Mouse (Mus musculus) MEL (cell line): ENCODE data around the gene Cd68.
A peak's percentile ranks its signal among the peaks of the same experiment; 100 is the strongest.

Experiments used
- CTCF ChIP-seq, 3 experiments: IDR thresholded peaks in 2 of 3; conservative IDR thresholded peaks in 1 of 3; 2 replicates each; pipeline ENCODE4 v1.5.1; 2011 to 2012; ENCODE audit warnings: low read length in 3 of 3, low read depth in 2 of 3, mild to moderate bottlenecking in 2 of 3, improper control_type of control experiment in 1 of 3, inconsistent platforms in 1 of 3, mixed read lengths in 1 of 3, moderate library complexity in 1 of 3; ENCODE audit not compliant: control insufficient read depth in 1 of 3, insufficient read depth in 1 of 3, poor library complexity in 1 of 3, severe bottlenecking in 1 of 3
- EP300 ChIP-seq, 2 experiments: IDR thresholded peaks; 2 replicates each; pipeline ENCODE4 v1.6.1; 2011; ENCODE audit warnings: improper control_type of control experiment in 2 of 2, low read length in 2 of 2, low read depth in 1 of 2, mild to moderate bottlenecking in 1 of 2
- MAX ChIP-seq: IDR thresholded peaks from 2 replicates; pipeline ENCODE4 v1.6.1; 2011; ENCODE audit warnings: low read length, improper control_type of control experiment
- MYC ChIP-seq: IDR thresholded peaks from 2 replicates; pipeline ENCODE4 v1.6.1; 2011; ENCODE audit warnings: low read depth, mild to moderate bottlenecking, low read length, improper control_type of control experiment, moderate library complexity
- NELFE ChIP-seq: IDR thresholded peaks from 2 replicates; pipeline ENCODE4 v1.6.1; 2011; ENCODE audit warnings: low read depth, low read length, improper control_type of control experiment
- POLR2A ChIP-seq, 2 experiments: IDR thresholded peaks; 2 replicates each; pipeline ENCODE4 v1.6.1; 2011 to 2012; ENCODE audit warnings: low read length in 2 of 2, mild to moderate bottlenecking in 2 of 2, control low read depth in 1 of 2, improper control_type of control experiment in 1 of 2, low read depth in 1 of 2, moderate library complexity in 1 of 2; ENCODE audit not compliant: control insufficient read depth in 1 of 2, insufficient read depth in 1 of 2, poor library complexity in 1 of 2
- POLR2AphosphoS2 ChIP-seq: IDR thresholded peaks from 2 replicates; pipeline ENCODE4 v1.6.1; 2011; ENCODE audit warnings: low read length, improper control_type of control experiment
- TAL1 ChIP-seq: IDR thresholded peaks from 2 replicates; pipeline ENCODE4 v1.6.1; 2012; ENCODE audit warnings: mild to moderate bottlenecking, inconsistent platforms, low read length, moderate library complexity, mixed read lengths

GRCm38 (mm10) chr11:69682209-69682839, 16.4 kb upstream of the Cd68 start:
- no peak for TF ChIP-seq POLR2AphosphoS2
- TF ChIP-seq NELFE: no peak
- TF ChIP-seq EP300 (IDR thresholded peaks at IDR 0.05; ENCODE audit: low read depth in 1 of 2, low read length in 2 of 2): 0 out of 4 replicates have a peak, but pooled peaks of 1 of the 2 experiments have one; percentile 2
- peak; percentile 40; the same call in 1 of the 2 replicates for TF ChIP-seq MYC
- TF ChIP-seq TAL1: no peak
- TF ChIP-seq POLR2A (IDR thresholded peaks at IDR 0.05; ENCODE audit: control insufficient read depth in 1 of 2, insufficient read depth in 1 of 2, low read depth in 1 of 2, low read length in 2 of 2, poor library complexity in 1 of 2): no peak
- TF ChIP-seq CTCF (IDR thresholded peaks at IDR 0.05 in 2 of 3, conservative IDR thresholded peaks at IDR 0.05 in 1 of 3; ENCODE audit: control insufficient read depth in 1 of 3, insufficient read depth in 1 of 3, low read depth in 2 of 3, low read length in 3 of 3, poor library complexity in 1 of 3, severe bottlenecking in 1 of 3): no peak
- no peak; the same call in 1 of the 2 replicates for TF ChIP-seq MAX
